Mouse (Mus musculus) bone marrow macrophage, adult 2 months (primary cell): ENCODE results near the gene Pccb.

Source experiments
- CTCF ChIP-seq: IDR thresholded peaks from 2 replicates; pipeline ENCODE4 v1.5.1; 2012; ENCODE audit warnings: low read depth, mild to moderate bottlenecking, low read length, moderate library complexity
- POLR2A ChIP-seq: IDR thresholded peaks from 2 replicates; pipeline ENCODE4 v1.6.1; 2012; ENCODE audit warnings: mild to moderate bottlenecking, low read depth, low read length, borderline replicate concordance

GRCm38 (mm10) chr9:101076095-101076875 lies 41.6 kb upstream of the Pccb start:
- no peak for TF ChIP-seq POLR2A
- no peak for TF ChIP-seq CTCF
